Mouse (Mus musculus): ENCODE results near the gene Tnfrsf17.

DNA sequence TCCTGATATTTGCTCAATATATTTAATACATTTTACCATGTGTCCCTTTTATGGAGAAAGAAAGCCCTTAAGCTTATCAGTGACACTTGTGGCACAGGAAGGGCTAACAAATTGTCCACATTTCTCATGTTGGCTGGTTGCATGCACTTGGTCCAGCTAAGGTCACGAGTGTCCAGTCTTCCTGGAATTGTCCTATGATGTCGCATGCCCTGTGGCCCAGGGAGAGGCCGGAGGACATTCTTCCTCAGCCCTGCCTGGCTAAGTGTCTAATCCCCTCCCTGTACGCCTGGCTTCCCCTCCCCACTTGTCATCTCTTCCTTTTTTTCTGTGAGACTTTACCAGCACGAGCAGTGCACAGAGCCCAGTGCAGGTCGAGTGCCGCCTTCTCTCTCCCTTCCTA is 38.3 kb downstream of the Tnfrsf17 start:
- no peak for TF ChIP-seq CTCF (conservative IDR thresholded peaks at IDR 0.05; ENCODE audit: insufficient read depth, insufficient read length, low read depth, low read length)
- no peak for TF ChIP-seq POLR2A (IDR thresholded peaks at IDR 0.05; ENCODE audit: low read depth, low read length)
